Mouse (Mus musculus): ENCODE measurements around the gene Slc22a21.
"Not testable (repeated sequence)": the region's sequence is repeated elsewhere in the genome, so short reads cannot be mapped to it uniquely, and the experiment has no call there.

GRCm38 (mm10) chr11:53950133-53950532 is 30.0 kb downstream of the Slc22a21 start:
- not testable (repeated sequence) for TF ChIP-seq CTCF (IDR thresholded peaks at IDR 0.05; ENCODE audit: control insufficient read depth, insufficient read depth, insufficient replicate concordance, low read depth, low read length); POLR2A (IDR thresholded peaks at IDR 0.05; ENCODE audit: control insufficient read depth, low read depth, low read length)
